Mouse (Mus musculus) c-Kit-positive CD71-positive TER-119-negative erythroid progenitor cells, embryonic 14.5 days (primary cell): Measurements from ENCODE around the gene Hspe1.

Source experiments
- DNase-seq: peaks from one replicate; pipeline ENCODE4 v3.0.0-alpha.2; 2013; ENCODE audit warnings: low read depth

The Hspe1 gene

GRCm38 (mm10) chr1:55134301-55134700, 46.4 kb downstream of the Hspe1 start:
- no peak for DNase-seq

DNA sequence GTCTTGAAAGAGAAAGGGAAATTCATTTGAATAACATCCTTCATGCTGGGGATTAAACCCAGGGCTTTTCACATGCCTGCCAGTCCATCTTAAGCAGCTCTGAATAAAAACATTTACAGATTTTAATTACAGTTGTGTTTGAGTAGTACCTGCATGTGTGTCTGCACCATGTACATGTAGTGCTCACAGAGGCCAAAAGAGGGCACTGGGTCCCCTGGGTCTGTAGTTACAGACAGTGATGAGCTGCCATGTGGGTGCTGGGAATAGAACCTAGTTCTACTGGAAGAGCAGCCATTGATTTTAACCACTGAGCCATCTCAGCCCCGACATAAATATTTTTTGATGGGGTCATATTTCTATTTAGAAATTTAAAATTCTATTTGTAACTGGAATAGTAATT, 47.9 kb downstream of the Hspe1 start:
- no peak for DNase-seq
